Mouse (Mus musculus) cerebellum, adult 11-12 months (tissue): ENCODE data around the gene Zswim9.

ENCODE experiments used
- DNase-seq: peaks from one replicate; pipeline ENCODE4 v3.0.0; 2022

The Zswim9 gene

GRCm38 (mm10) chr7:13278308-13278891 lies at the start of gene Zswim9:
Gene Zswim9, minus strand, starts transcription at chr7:13278721.
- DNase-seq: peak; percentile 93

GRCm38 (mm10) chr7:13324316-13324715 lies 45.8 kb upstream of the Zswim9 start, which contains the start of gene Pla2g4c:
Gene Pla2g4c, plus strand, starts transcription at chr7:13324655.
- DNase-seq: no peak

GRCm38 (mm10) chr7:13321424-13321823 lies 42.9 kb upstream of the Zswim9 start:
- no peak for DNase-seq

- no peak for DNase-seq
These were observed 35.6 kb upstream of the Zswim9 start for GRCm38 (mm10) chr7:13314095-13314597.

- no peak for DNase-seq
These were observed 32.9 kb upstream of the Zswim9 start for GRCm38 (mm10) chr7:13311401-13311800.

GRCm38 (mm10) chr7:13310493-13311199 lies 32.1 kb upstream of the Zswim9 start:
- DNase-seq: no peak

- no peak for DNase-seq
These were observed 30.9 kb upstream of the Zswim9 start for GRCm38 (mm10) chr7:13309407-13309806.

GRCm38 (mm10) chr7:13303372-13303771 lies 24.9 kb upstream of the Zswim9 start:
- DNase-seq: no peak

GRCm38 (mm10) chr7:13302780-13303179 lies 24.3 kb upstream of the Zswim9 start:
- DNase-seq: no peak

GRCm38 (mm10) chr7:13301643-13302042 lies 23.1 kb upstream of the Zswim9 start:
- no peak for DNase-seq

GRCm38 (mm10) chr7:13298821-13299220 lies 20.3 kb upstream of the Zswim9 start:
- DNase-seq: no peak

- no peak for DNase-seq
These were observed 19.1 kb upstream of the Zswim9 start for GRCm38 (mm10) chr7:13297636-13298035.

- no peak for DNase-seq
These were observed 16.7 kb upstream of the Zswim9 start for GRCm38 (mm10) chr7:13295256-13295655.

- no peak for DNase-seq
These were observed 15.6 kb upstream of the Zswim9 start for GRCm38 (mm10) chr7:13293878-13294855.

GRCm38 (mm10) chr7:13291370-13291769 lies 12.8 kb upstream of the Zswim9 start:
- DNase-seq: no peak

GRCm38 (mm10) chr7:13290041-13290675 lies 11.6 kb upstream of the Zswim9 start:
- DNase-seq: no peak

GRCm38 (mm10) chr7:13288621-13289020 lies 10.1 kb upstream of the Zswim9 start:
- no peak for DNase-seq

- peak; percentile 45 for DNase-seq
These were observed 436 bp upstream of the Zswim9 start for GRCm38 (mm10) chr7:13278957-13279356.

- no peak for DNase-seq
These were observed 688 bp downstream of the Zswim9 start for GRCm38 (mm10) chr7:13277833-13278232.

- peak; percentile 55 for DNase-seq
These were observed 1.4 kb downstream of the Zswim9 start, which contains the start of gene Lig1 for GRCm38 (mm10) chr7:13277081-13277480. Gene Lig1, plus strand, starts transcription at chr7:13277283.

- no peak for DNase-seq
These were observed 6.8 kb downstream of the Zswim9 start for GRCm38 (mm10) chr7:13271704-13272103.

GRCm38 (mm10) chr7:13269394-13269793 lies 9.1 kb downstream of the Zswim9 start:
- no peak for DNase-seq
